Mouse (Mus musculus) thymus, adult 2 months (tissue): ENCODE results near the gene Myh7.

Experiments used
- CTCF ChIP-seq: fragments of 200-500 bp; IDR thresholded peaks from 2 replicates; pipeline ENCODE4 v1.5.1; 2012; ENCODE audit warnings: mild to moderate bottlenecking, control low read depth, low read length, moderate library complexity, borderline replicate concordance; ENCODE audit not compliant: control insufficient read depth, poor library complexity, insufficient read depth; ENCODE audit errors: extremely low read depth
- POLR2A ChIP-seq: fragments of 200-500 bp; IDR thresholded peaks from 2 replicates; pipeline ENCODE4 v1.6.1; 2012; ENCODE audit warnings: mild to moderate bottlenecking, low read length, control low read depth, moderate library complexity; ENCODE audit not compliant: control insufficient read depth, poor library complexity, insufficient read depth; ENCODE audit errors: extremely low read depth

DNA sequence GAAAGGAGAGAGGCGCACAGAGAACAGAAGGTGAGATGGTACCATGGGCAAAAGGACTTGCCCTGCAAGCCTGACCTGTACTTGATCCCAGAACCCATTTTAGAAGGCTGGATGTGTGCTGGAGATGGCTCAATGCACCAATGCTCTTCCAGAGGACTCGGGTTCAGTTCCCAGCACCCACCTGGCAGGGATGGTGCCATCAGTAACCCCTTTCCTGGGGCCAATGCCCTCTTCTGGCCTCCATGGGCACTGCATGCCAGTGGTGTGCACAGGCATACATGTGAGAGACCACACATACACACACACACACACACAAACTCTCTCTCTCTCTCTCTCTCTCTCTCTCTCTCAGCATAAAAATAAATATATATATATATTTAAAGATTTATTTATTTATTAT, 7.0 kb upstream of the Myh7 start:
- no peak for TF ChIP-seq CTCF
- TF ChIP-seq POLR2A = no peak
